Mouse (Mus musculus) kidney, postnatal 4 days (tissue): Measurements from ENCODE around the gene Eml3.

ENCODE experiments used
- DNase-seq, 2 experiments: peaks; one replicate each; pipeline ENCODE4 v3.0.0; 2021; ENCODE audit warnings: mixed read lengths in 2 of 2

Eml3 gene

DNA sequence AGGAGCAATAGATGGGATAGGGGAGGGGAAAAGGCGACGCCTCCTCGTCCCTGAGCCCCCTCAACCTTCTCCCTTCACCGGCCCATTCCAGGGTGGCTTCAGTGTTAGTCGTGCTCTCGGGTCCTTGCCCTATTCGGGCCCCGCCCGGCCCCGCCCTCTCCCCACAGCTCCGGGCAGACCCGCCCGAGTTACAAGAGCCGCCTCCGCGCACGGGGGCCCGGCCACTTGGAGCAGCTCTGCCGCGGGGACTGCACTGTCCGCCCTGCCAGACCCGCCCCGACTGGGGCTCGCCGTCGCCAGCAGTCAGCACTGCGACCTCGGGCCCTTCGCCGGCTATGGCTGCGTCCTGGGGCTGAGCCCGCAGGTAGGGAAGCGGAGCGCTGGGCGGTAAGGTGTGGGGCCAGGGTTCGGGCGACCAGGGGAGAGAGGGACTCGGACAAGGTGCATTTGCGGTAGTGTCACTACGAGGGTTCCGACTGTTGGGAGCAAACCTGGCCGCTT, 59.8 kb downstream of the Eml3 start, which contains the start of gene Ahnak:
Gene Ahnak, plus strand, starts transcription at position 219 of the 501 bp plus-strand sequence.
- peak; percentile 84 to 89 for DNase-seq

DNA sequence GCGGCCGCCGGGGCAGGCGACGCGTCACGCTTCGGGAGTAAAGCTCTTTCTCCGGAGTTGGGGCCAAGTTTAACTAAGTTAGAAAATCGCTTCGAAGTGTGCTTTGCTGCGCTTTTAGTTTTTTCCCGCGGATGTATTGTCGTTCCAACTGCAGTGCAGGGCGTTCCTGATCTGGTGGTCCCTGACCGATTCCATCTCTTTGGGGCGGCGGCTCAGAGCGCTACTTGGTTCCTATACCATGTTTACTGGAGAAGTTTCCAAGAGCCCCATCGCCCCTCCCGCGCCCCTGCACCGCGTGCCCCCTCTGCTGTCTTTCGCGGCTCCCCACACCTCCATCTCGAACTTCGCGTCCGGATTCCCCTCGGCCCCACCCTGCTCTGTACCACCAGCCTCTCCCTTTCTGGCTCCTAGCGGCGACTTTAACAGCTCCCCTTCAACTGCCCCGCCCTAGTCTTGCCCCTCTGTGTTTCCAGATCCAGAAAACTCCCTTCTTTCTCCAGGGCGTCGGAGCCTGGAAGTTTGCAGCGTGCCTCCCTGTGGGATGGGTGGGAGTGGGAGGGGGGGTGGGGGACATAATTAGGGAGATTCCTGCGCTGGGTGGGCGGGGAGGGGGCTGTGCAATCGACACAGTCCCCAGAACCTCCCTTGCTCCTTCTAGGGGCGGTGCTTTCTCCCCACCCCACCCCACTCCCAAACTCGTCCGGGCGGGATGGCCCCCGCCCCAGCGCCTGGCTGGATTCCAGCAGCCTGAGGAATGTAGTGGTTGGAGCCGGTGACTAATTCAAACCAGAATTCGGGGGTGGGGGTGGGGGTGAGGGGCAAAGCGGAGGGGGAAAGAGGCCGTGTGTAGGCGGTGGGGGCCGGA, 60.4 kb downstream of the Eml3 start:
- peak; percentile 94 to 95 for DNase-seq

DNA sequence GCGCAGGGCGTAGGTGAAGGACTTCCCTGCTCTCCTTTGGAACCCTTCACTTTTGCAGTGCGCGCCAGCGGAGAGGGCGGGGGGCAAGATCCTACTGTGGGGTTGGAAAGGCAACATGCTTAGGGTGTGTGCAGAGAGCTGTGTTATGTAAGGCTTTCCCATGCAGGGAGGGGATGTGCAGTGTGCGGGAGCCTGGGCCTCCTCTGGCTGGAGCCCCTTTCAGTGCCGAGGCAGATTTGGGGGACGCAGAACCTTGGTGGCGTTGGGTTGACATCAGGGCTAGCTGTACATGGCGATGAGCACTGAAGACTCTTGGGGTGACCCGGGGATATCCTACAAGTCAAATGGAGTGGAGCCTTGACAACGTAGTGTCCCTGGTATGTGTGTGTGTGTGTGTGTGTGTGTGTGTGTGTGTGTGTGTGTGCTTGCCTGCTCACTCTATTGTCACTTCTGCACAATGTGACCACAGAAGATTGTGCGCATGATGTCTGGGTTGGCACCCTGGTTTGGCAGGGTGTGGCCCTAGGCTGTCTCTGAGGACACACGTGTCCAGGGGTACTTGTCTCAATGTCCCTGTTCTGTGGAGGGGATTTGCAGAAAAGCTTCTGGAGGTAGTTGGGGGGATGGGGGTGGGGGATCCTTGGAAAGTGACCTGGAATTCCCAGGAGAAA, 61.2 kb downstream of the Eml3 start:
- no peak for DNase-seq
